Mouse (Mus musculus) cortical plate, adult 2 months (tissue): ENCODE data around the gene Odf2l. TPM values are rescaled to one million over a fixed set of nuclear protein-coding genes. Genes with fewer than 3 reads are reported as not detected.

Experiments used
- H3K27ac ChIP-seq: fragments of 200-500 bp; 2 replicates; pipeline ENCODE4 v1.5.1; 2012; ENCODE audit warnings: low read length, control low read depth, inconsistent platforms; ENCODE audit not compliant: insufficient read depth
- H3K4me1 ChIP-seq: fragments of 200-500 bp; 2 replicates; pipeline ENCODE4 v1.6.1; 2011; ENCODE audit warnings: low read length; ENCODE audit not compliant: control insufficient read depth, insufficient read depth
- H3K4me3 ChIP-seq: fragments of 200-500 bp; 2 replicates; pipeline ENCODE4 v1.5.1; 2011; ENCODE audit warnings: mild to moderate bottlenecking, low read length, control low read depth; ENCODE audit not compliant: insufficient read depth
- CTCF ChIP-seq: fragments of 200-500 bp; IDR thresholded peaks from 2 replicates; pipeline ENCODE4 v1.5.1; 2011; ENCODE audit warnings: mild to moderate bottlenecking, control low read depth, low read length; ENCODE audit not compliant: insufficient read depth; ENCODE audit errors: extremely low read depth
- POLR2A ChIP-seq: fragments of 200-500 bp; IDR thresholded peaks from 2 replicates; pipeline ENCODE4 v1.6.1; 2011; ENCODE audit warnings: mild to moderate bottlenecking, low read length, control low read depth; ENCODE audit not compliant: insufficient read depth; ENCODE audit errors: extremely low read depth
- polyA plus RNA-seq: library from polyadenylated mRNA; depleted of rRNA; stranded (reverse); fragments of >200 nt; gene quantifications from 2 replicates; pipeline ENCODE4 v1.2.3, GENCODE M21; 2012

The Odf2l gene
- polyA plus RNA-seq, 1 experiment: 15.9 TPM

DNA sequence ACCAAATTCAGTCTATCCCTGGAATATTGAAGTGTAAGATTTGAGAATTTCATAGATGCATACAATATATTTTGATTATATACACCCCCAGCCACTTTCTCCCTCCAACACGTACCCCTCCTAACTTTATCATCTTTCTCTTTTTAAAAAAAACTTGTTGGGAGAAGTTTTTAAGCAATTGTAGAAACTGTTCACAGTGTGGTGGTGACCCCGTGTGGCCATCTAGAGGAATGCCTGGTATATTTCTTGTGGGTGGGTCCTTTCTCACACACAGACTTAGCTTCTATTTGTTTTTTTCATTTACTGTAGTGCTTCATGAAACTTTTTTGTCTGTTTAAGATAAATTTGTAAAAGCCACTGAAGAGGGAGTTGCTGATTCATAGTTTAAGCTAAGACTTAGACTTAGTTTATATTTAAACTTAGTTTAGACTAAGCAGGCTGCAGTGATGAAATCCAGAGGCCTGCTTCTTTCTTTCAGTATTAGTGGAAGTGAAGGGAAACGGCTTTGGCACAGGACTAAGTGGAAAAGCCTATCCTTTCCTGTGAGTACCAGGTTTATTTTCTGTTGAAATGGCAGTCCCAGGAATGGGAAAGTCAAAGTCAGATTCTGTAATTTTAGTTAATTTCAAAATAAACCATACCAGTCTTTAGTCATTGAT lies 13.0 kb downstream of the Odf2l start:
- no peak overlapping the region for H3K27ac ChIP-seq
- no peak overlapping the region for H3K4me3 ChIP-seq
- H3K4me1 ChIP-seq: no peaks in the 10 kb centered on the region
- TF ChIP-seq CTCF: peak; percentile 59
- no peak for TF ChIP-seq POLR2A

DNA sequence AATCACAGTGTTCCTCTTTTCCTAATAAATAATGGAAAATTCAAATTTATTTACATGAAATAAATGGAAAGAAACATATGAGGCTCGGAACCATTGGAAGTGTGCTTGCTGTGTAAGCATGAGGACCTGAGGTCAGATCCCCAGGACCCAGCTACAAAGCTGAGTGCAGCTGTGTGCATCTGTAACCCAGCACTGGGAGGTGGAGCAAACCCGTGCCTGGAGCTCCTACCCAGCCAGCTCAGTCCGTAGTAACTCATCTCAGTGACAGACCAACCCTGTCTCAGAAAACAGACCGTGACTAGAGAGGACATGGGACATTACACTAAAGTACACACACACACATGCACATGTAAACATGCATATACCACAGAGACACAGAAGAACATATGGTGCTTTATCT lies 21.8 kb downstream of the Odf2l start:
- Histone ChIP-seq H3K27ac (no peak overlapping the region), H3K4me1 (no peaks in the 10 kb centered on the region), H3K4me3 (no peak overlapping the region)
- no peak for TF ChIP-seq POLR2A

DNA sequence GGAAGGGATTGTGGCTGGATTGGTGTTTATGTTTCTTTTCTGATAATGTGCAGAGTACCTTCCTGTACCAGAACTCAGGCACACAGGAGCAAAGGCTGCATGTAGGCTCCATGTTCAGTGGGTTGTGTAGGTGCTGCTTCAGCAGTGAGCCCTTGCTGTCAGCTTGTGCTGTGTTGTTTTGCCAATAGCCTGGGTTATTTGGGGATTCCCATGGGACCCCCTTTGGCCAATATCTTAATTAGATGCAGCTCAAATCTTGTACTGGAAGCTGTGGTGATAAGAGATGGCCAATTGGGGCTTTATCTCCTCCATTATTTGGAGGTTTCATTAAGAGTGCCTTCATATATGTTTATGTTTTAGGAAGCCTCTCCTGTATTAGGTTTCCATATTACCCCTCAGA lies 24.5 kb downstream of the Odf2l start:
- TF ChIP-seq CTCF: no peak
- no peak for TF ChIP-seq POLR2A
- Histone ChIP-seq H3K27ac (no peak overlapping the region), H3K4me1 (no peaks in the 10 kb centered on the region), H3K4me3 (no peak overlapping the region)

DNA sequence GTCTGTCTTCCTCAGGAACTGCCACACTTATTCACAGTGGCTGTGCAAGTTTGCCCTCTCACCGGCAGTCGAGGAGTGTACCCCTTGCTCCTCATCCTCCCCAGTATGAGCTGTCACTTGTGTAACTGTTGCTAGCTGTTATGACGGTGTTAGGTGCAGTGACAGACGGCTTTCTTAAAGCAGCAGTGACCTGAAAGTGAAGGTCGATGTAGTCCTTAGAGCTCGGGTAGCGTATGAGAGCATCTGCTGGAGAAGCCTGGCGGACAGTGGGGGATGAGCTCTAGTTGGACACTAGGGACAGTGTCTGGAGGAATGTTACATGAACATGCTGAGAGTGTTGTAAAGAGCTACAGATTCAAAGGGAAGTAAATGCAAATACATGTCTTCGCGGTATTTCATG lies 25.5 kb downstream of the Odf2l start:
- no peak overlapping the region for H3K27ac ChIP-seq
- H3K4me3 ChIP-seq: no peak overlapping the region
- TF ChIP-seq POLR2A (no peak), CTCF (no peak)
- H3K4me1 ChIP-seq: no peaks in the 10 kb centered on the region

DNA sequence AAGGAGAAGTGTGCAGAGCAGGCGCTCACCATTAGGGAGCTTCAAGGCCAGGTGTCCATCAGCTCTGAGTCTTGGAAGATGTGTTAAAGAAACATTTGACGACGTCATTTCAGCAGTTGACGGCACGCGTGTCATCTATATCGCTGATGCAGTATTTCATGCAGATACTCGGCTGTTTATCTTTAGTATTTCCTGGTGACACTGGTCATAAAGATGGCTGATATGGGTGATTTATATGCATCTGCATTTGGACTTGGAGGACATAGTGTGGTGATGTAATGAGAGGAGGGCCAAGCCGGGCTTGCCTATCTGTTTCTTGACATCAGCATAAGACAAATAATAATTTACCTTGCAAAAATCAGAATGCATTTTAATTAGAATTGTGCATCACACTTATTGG lies 28.5 kb downstream of the Odf2l start:
- H3K27ac ChIP-seq: no peak overlapping the region
- no peaks in the 10 kb centered on the region for H3K4me1 ChIP-seq
- TF ChIP-seq POLR2A (no peak), CTCF (no peak)
- no peak overlapping the region for H3K4me3 ChIP-seq

DNA sequence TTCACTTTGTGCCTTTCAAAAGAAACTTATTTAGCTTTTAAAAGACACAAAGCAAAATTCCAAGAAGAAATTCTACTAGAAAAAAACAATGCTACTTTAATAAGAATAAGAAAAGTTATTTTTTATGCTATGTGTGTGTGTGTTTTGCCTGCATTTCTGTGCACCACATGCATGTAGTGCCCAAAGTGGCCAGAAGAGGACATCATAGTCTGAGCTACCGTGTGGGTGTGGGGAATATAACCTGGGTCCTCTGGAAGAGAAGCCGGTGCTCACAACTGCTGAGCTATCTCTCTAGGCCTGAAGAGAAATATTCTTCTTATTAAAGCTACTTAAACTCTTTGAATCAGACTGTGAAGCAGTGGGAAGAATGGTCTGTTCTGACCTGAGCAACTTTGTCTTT lies 29.1 kb downstream of the Odf2l start:
- H3K27ac ChIP-seq: no peak overlapping the region
- no peak overlapping the region for H3K4me3 ChIP-seq
- peak; percentile 30; the same call in 1 of the 2 replicates for TF ChIP-seq CTCF
- no peak for TF ChIP-seq POLR2A
- no peaks in the 10 kb centered on the region for H3K4me1 ChIP-seq

DNA sequence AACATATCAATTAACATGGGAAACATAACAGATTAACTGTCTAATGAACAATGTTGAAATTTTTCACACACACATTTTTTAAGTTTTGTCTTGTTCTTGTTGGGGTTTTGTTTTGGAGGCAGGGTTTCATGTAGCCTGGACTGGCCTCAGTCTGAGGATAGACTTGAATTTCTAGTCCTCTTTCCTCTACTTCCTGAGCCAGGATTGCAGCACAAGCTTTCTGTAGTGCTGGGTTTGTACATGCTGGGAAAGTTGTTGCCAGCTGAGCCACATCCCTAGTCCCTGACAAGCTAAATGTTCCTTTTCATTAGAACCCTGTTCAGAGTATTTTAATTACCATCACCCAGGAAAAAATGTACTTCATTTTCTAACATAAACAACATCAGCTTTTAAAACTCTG lies 29.6 kb downstream of the Odf2l start:
- H3K4me1 ChIP-seq: no peaks in the 10 kb centered on the region
- TF ChIP-seq POLR2A (no peak), CTCF (no peak)
- no peak overlapping the region for H3K4me3 ChIP-seq
- no peak overlapping the region for H3K27ac ChIP-seq

DNA sequence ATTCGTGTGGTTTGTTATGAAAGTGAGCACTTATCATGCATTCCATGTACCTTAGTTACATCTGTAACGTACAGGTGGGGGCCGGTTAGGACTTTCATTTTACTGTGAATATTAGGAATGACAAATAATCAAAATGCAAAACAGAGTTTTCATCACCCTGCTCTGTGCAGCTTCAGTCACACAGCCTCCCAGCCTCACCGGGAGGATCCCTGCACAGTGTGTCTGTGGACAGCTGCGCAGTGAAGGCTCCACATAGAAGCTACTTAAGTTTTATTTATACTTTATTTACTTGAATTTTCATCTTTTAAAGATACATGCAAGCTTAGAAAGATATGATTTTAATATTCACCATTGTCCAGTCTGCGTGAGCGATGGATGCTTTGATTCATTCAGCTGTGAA lies 32.7 kb downstream of the Odf2l start:
- no peak overlapping the region for H3K4me3 ChIP-seq
- H3K27ac ChIP-seq: no peak overlapping the region
- TF ChIP-seq CTCF (no peak), POLR2A (no peak)
- no peaks in the 10 kb centered on the region for H3K4me1 ChIP-seq

DNA sequence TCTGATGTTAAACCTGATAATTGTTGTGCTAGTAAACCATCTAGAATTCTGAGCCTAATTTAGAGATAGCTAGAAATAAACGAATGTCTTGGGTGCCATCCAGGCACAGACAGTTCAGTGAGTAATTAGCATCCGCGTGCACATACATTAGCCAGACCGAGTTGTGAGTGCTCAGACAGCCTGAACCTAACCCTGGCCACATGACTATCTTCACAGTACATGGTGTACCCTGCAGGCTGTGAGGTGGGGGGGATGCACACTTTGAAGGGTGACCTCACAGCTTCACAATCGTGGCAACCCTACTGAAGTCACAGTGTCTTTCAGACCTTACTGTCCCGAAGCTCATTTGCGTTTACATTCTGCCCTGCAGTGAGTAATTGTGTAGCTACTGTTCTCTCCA lies 33.5 kb downstream of the Odf2l start:
- H3K4me1 ChIP-seq: peaks cover under 1% of the 10 kb centered on the region
- H3K27ac ChIP-seq: no peak overlapping the region
- no peak for TF ChIP-seq POLR2A
- H3K4me3 ChIP-seq: no peak overlapping the region

DNA sequence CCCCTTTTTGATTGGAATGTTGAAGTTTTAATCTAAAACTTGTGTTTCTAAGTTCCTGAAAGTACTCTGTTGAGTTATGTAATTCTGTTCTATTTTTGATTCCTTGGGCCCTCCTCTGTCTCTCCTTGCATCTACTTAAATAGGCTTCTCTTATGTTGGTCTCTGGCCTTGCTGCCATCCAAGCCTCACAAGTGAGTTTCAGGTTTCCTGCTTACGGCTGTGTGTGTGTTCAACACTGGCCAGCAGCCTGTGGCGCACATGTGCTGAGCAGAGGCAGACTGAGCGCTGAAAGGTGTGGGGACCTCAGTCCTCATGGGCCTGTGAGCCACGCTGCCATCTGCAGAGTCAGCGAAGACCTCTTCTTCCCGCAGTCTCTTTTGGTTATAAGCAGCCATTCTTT lies 38.5 kb downstream of the Odf2l start:
- Histone ChIP-seq H3K4me3 (no peak overlapping the region), H3K27ac (no peak overlapping the region), H3K4me1 (peaks cover 2% of the 10 kb centered on the region)
- TF ChIP-seq CTCF (no peak), POLR2A (no peak)

DNA sequence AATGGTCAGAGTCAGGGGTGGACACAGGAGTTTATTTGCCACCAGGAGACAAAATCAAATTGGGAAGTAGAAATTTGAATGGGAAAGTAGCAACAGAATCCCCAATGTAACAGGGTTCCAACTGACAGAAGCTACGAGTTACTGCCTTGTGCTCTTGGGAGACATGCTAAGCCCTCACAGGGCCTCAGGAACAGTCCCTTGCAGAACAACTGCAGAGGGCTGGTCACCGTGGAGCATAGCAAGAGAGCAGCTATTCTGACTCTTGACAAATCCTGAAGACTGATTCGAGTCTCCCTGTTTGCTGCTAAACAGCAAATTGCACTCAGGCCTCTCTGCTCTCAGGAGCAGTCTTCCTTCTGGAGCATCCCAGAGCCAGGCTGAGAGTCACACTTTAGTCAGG lies 40.1 kb downstream of the Odf2l start:
- Histone ChIP-seq H3K27ac (no peak overlapping the region), H3K4me1 (peaks cover 2% of the 10 kb centered on the region), H3K4me3 (no peak overlapping the region)
- no peak for TF ChIP-seq POLR2A
- no peak for TF ChIP-seq CTCF
